Mouse (Mus musculus) heart, embryonic 10.5 days (tissue): Measurements from ENCODE around the gene Gale. TPM values are rescaled to one million over a fixed set of nuclear protein-coding genes. Genes with fewer than 3 reads are reported as not detected.
"Not testable (repeated sequence)": the region's sequence is repeated elsewhere in the genome, so short reads cannot be mapped to it uniquely, and the experiment has no call there.

Source experiments
- DNase-seq: peaks from one replicate; pipeline ENCODE4 v3.0.0-alpha.2; 2017; ENCODE audit warnings: low spot score
- H3K27ac ChIP-seq: fragments of 300-500 bp; sonication (generic); 2 replicates; pipeline ENCODE4 v1.5.1; 2016; ENCODE audit warnings: mild to moderate bottlenecking
- H3K27me3 ChIP-seq: fragments of 300-500 bp; sonication (generic); 2 replicates; pipeline ENCODE4 v1.6.1; 2016; ENCODE audit warnings: mild to moderate bottlenecking; ENCODE audit not compliant: poor library complexity, insufficient read depth, severe bottlenecking
- H3K36me3 ChIP-seq: fragments of 300-500 bp; sonication (generic); 2 replicates; pipeline ENCODE4 v1.6.1; 2016; ENCODE audit warnings: mild to moderate bottlenecking, moderate library complexity
- H3K4me1 ChIP-seq: fragments of 300-500 bp; sonication (generic); 2 replicates; pipeline ENCODE4 v1.6.1; 2016; ENCODE audit warnings: mild to moderate bottlenecking
- H3K4me3 ChIP-seq: fragments of 300-500 bp; sonication (generic); 2 replicates; pipeline ENCODE4 v1.5.1; 2016; ENCODE audit warnings: mild to moderate bottlenecking, moderate library complexity
- H3K9me3 ChIP-seq: fragments of 300-500 bp; sonication (generic); 2 replicates; pipeline ENCODE4 v1.6.1; 2016; ENCODE audit warnings: mild to moderate bottlenecking, moderate library complexity
- WGBS: fragments of 180-500 bp; shearing (Covaris S2); methylation state at CpG from one replicate; pipeline ENCODE4 v1.1.7; 2016; 5-methylcytosine and 5-hydroxymethylcytosine counted together
- polyA plus RNA-seq: library from polyadenylated mRNA; unstranded; fragments of >200 nt; fragmentation: Nextera tagmentation; extraction: Ambion mirVana; gene quantifications from 2 replicates; pipeline ENCODE4 v1.2.1, GENCODE M21; 2016

The Gale gene
- polyA plus RNA-seq, 1 experiment from 2014 or later, result 46.0 TPM

DNA sequence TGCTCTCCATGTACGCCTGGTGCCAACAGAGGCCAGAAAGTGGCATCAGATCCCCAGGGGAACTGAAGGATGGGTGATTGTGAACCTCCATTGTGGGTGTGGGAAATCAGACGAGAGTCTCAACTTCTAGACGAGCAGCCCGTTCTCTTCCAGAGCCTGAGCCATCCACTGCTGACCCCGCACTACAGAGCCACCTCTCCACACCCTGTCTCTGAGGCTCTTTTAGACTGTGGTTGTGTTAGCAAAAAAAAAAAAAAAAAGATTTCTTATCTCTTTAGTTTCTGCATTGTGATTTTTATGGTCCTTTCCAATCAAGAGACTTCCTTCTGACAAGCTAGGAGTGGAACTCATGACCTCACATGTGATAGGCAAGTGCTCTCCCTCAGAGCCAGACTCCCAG is 34.1 kb upstream of the Gale start:
- WGBS, result 75% methylated on average over 5 of the region's 5 CpGs
- Histone ChIP-seq H3K9me3 (no peaks in the 10 kb centered on the region), H3K27ac (no peak overlapping the region), H3K27me3 (no peaks in the 10 kb centered on the region), H3K4me1 (peaks cover 9% of the 10 kb centered on the region), H3K4me3 (no peak overlapping the region), H3K36me3 (peaks cover 39% of the 10 kb centered on the region)
- no peak for DNase-seq

DNA sequence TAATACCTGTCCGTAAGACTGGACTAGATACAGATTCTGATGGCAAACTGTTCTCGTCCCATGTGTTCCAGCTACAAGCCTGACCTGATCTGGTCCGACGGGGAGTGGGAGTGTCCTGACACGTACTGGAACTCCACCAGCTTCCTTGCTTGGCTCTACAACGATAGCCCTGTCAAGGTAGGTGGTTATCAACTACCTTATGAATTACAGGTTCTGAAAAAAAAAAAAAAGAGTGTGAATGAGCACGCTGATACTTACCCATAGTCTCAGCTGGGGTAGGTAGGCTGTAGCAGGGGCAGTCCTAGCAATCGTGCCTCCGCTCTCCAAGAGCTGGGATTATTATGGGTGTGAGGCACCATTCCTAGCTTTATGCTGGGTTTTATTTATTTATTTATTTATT is 33.7 kb upstream of the Gale start:
- Histone ChIP-seq H3K36me3 (peaks cover 36% of the 10 kb centered on the region), H3K4me3 (no peak overlapping the region), H3K27me3 (no peaks in the 10 kb centered on the region), H3K9me3 (no peaks in the 10 kb centered on the region), H3K27ac (no peak overlapping the region), H3K4me1 (peaks cover 9% of the 10 kb centered on the region)
- DNase-seq, result no peak
- 85% methylated on average over 9 of the region's 9 CpGs for WGBS

DNA sequence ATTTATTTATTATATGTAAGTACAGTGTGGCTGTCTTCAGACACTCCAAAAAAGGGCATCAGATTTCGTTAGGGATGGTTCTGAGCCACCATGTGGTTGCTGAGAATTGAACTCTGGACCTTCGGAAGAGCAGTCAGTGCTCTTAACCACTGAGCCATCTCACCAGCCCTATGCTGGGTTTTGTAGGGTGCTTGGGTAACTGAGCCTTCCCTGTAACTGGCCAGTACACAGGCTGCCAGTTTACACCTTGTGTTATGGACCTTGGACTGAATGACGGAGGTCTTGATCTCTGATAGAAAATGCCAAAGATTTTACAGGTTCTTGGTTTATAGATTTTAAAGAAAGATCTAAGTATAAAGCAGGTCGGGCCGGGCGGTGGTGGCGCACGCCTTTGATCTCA is 33.3 kb upstream of the Gale start:
- Histone ChIP-seq H3K4me3 (no peak overlapping the region), H3K9me3 (no peaks in the 10 kb centered on the region), H3K4me1 (peaks cover 12% of the 10 kb centered on the region), H3K27me3 (no peaks in the 10 kb centered on the region), H3K27ac (no peak overlapping the region), H3K36me3 (peaks cover 36% of the 10 kb centered on the region)
- DNase-seq, result no peak
- WGBS, result 92% methylated on average over 8 of the region's 8 CpGs

DNA sequence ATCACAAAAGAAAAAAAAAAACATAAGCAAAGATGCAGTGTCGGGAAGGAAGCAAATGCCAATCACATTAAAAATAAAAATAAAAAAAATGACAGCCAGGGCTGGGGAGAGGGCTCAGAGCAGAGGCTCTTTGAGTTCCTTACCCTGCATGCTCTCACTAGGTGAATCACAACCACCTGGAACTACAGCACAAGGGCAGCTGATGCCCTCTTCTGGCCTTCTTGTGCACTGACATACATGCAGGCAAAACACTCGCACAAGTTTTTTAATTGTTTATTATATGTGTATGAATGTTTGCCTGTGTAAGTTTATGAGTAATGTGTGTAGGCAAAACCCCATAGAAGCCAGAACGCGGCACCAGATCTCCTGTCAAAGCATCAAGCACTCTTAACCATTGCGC is 31.7 kb upstream of the Gale start:
- no peaks in the 10 kb centered on the region for H3K9me3 ChIP-seq
- H3K36me3 ChIP-seq, result peaks cover 26% of the 10 kb centered on the region; the same call in 1 of the 2 replicates
- no peaks in the 10 kb centered on the region for H3K27me3 ChIP-seq
- no peak overlapping the region for H3K27ac ChIP-seq
- H3K4me1 ChIP-seq, result peaks cover 9% of the 10 kb centered on the region; the same call in 1 of the 2 replicates
- no peak overlapping the region for H3K4me3 ChIP-seq
- DNase-seq, result no peak
- 57% methylated on average over 5 of the region's 5 CpGs for WGBS

DNA sequence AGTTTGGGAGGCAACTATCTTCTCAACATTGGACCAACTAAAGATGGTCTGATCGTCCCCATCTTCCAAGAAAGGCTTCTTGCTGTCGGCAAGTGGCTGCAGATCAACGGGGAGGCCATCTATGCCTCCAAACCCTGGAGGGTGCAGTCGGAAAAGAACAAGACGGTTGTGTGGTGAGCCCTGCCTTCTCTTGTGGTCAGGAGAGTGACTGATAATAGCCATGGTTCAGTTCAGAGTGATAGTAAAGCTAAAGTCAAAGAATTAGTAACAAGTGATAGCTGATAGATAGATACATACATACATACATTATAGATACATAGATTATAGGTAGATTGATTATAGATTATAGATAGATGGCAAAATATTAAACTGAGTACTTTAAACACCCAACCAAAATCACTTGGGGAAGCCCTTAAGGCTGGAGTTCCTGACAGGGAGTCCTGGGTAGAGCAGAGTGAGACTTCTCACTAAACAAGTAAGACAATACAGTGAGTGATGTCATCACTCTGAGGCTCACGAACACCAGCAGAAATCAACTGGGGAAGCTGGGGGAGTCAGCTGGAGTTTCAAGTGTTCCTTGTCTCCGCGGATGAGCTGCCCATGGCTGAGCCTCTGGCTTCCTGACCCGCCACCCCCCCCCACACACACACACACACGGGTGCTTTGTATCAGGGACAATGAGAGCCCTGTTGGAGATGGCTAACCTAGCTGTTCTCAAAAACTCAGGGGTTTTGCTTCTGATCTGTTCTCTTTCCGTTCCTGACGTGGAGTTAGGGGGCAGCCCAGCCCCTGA is 28.6 kb upstream of the Gale start:
- Histone ChIP-seq H3K36me3 (peaks cover 30% of the 10 kb centered on the region), H3K27ac (peak overlapping the region; percentile 47; the same call in 1 of the 2 replicates), H3K4me1 (peaks cover 16% of the 10 kb centered on the region; the same call in 1 of the 2 replicates), H3K27me3 (no peaks in the 10 kb centered on the region), H3K9me3 (no peaks in the 10 kb centered on the region), H3K4me3 (no peak overlapping the region)
- no peak for DNase-seq
- WGBS, result 50% methylated on average over 12 of the region's 12 CpGs

DNA sequence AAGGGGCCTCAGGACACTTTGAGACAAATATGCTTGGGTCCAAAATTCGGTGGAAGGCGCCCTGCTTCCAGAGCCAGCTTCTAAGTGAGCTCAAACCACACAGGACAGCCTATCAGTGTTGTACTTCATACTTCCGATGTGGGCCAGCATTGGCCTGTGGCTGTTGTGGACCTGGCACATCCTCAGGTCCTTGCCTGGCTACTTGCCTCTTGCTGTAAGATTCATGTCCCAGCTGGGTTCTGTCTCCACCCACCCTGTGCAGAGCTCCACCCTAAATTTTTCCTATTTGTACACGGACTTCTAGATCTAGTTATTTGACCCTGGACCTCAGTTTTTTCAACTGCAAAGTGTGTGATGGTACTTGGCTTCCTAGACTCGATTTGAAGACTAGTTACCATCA is 28.0 kb upstream of the Gale start:
- Histone ChIP-seq H3K4me1 (peaks cover 16% of the 10 kb centered on the region; the same call in 1 of the 2 replicates), H3K27ac (peak overlapping the region; percentile 47; the same call in 1 of the 2 replicates), H3K9me3 (no peaks in the 10 kb centered on the region), H3K27me3 (no peaks in the 10 kb centered on the region), H3K4me3 (no peak overlapping the region), H3K36me3 (peaks cover 31% of the 10 kb centered on the region)
- DNase-seq, result no peak
- WGBS, result 65% methylated on average over 5 of the region's 5 CpGs

DNA sequence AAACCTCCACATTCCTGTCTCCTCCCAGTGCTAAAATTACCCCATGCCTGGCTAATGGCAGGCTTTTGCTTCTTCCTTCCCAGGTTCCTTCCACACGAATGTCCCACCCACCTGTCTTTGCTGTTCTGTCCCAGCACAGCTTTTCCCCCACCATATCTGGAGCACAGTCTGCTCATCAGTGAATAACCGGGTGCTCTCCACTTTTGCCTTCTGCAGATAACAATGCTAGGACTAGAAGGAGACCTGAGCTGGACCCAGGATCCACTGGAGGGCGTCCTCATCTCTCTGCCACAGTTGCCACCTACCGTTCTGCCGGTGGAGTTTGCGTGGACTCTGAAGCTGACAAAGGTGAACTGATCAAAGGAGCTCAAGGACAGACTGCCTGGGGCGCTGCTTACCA is 24.7 kb upstream of the Gale start:
- Histone ChIP-seq H3K4me3 (no peak overlapping the region), H3K9me3 (no peaks in the 10 kb centered on the region), H3K27ac (no peak overlapping the region), H3K4me1 (peaks cover 23% of the 10 kb centered on the region; the same call in 1 of the 2 replicates), H3K27me3 (no peaks in the 10 kb centered on the region), H3K36me3 (peaks cover 23% of the 10 kb centered on the region)
- no peak for DNase-seq
- WGBS, result 77% methylated on average over 7 of the region's 7 CpGs

DNA sequence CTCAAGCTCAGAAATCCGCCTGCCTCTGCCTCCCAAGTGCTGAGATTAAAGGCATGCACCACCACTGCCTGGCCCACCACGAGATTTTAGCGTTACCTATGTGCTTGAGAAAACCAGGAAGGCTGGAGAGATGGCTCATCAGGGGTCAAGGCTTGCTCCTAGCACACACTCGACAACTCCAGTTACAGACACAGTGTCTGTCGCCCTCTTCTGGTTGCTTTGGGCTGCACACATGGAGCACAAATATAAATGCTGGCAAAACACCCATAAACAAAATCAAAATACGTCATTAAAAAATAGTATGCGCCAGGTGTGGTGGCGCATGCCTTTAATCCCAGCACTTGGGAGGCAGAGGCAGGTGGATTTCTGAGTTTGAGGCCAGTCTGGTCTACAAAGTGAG is 22.5 kb upstream of the Gale start:
- WGBS, result 78% methylated on average over 8 of the region's 8 CpGs
- DNase-seq, H3K9me3 ChIP-seq: not testable (repeated sequence)

DNA sequence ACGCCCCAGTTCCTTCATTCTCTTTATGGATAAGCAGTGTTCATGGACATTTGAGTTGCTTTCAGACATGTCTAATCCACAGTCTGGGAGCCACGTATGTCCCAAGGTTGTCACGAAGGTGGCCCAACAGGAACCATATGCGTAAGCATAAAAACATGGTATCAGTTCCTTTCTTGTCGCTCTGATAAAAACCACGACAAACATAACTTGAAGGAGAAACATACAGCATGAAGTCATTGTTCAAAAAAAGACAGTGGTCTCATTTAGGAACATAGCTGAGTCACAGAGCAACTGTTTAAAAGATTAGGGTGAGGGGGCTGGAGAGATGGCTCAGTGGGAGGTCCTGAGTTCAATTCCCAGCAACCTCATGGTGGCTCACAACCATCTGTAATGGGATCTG is 21.3 kb upstream of the Gale start:
- Histone ChIP-seq H3K27ac (no peak overlapping the region), H3K27me3 (no peaks in the 10 kb centered on the region), H3K4me1 (peaks cover 21% of the 10 kb centered on the region), H3K36me3 (peaks cover 19% of the 10 kb centered on the region), H3K9me3 (no peaks in the 10 kb centered on the region), H3K4me3 (no peak overlapping the region)
- DNase-seq, result no peak
- 64% methylated on average over 6 of the region's 6 CpGs for WGBS

More for the DNA sequence above, 22.5 kb upstream of the Gale start:
- H3K4me3 ChIP-seq, H3K27me3 ChIP-seq, H3K27ac ChIP-seq: not testable (repeated sequence)
- H3K4me1 ChIP-seq, result peaks cover 20% of the 10 kb centered on the region
- H3K36me3 ChIP-seq, result peaks cover 19% of the 10 kb centered on the region

DNA sequence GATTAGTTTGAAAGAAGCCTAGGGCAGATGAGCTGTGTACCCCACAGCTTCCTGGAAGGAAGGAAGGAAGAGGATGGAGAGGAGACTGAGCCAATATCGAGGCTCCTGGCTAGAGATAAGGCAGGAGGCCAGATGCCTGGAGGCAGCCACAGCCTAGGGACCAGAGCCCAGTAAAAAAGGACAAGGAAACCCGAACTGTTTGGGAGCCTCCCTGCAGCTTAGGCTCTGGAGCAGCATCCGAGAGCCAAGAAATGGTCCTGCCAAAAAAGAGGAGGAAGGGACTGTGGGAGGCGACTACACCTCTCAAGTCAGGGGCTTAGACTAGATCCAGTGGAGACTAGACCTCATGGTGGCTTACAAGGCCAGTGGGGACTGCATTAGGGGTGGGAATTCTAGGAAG is 20.1 kb upstream of the Gale start:
- no peaks in the 10 kb centered on the region for H3K9me3 ChIP-seq
- H3K27ac ChIP-seq, result peak overlapping the region; percentile 3; the same call in 1 of the 2 replicates
- H3K4me3 ChIP-seq, result no peak overlapping the region
- no peaks in the 10 kb centered on the region for H3K27me3 ChIP-seq
- DNase-seq, result no peak
- WGBS, result 42% methylated on average over 4 of the region's 4 CpGs
- peaks cover 25% of the 10 kb centered on the region for H3K4me1 ChIP-seq
- peaks cover 19% of the 10 kb centered on the region for H3K36me3 ChIP-seq

DNA sequence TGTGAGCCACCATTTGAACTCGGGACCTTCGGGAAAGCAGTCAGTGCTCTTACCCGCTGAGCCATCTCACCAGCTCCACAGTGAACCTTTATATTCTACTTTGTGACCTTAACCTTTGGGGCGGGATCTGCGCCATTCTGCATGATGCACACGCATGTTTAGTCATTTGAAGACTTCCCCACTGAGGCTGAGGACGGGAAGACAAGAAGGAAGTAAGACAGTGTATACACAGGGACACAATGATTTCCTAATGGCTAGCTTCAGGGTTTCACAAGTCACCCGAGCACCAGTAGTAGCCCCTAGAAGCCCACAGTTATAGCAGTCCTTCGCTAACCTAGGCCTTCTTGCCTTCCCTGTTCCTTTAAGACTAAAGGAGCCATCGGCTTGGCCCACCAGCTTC is 17.8 kb upstream of the Gale start:
- H3K4me1 ChIP-seq, result peaks cover 31% of the 10 kb centered on the region
- WGBS, result 73% methylated on average over 10 of the region's 10 CpGs
- DNase-seq, result no peak
- H3K36me3 ChIP-seq, result peaks cover 9% of the 10 kb centered on the region
- H3K27me3 ChIP-seq, result no peaks in the 10 kb centered on the region
- H3K27ac ChIP-seq, result peak overlapping the region; percentile 75
- peak overlapping the region; percentile 85 for H3K4me3 ChIP-seq
- no peaks in the 10 kb centered on the region for H3K9me3 ChIP-seq

DNA sequence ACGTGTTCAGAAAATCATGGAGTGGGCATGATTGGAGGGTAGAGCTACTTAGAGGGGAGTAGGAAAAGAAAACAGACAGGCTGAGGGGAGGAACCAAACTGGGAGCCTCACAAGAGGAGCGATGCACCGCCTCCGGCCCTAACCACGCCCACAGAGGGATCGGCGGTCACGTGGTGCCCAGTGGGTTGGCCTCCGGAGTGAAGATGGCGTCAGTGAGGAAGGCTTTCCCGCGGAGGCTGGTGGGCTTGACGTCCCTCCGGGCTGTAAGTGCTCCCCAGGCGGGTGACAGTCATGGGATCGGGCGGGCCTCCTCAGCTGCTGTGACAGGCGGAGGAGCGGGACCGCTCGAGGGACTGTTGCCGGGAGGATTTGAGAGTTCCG is 17.3 kb upstream of the Gale start, which contains the start of gene Hmgcl:
TSS of gene Hmgcl (plus strand) at position 171 of the 381 bp plus-strand sequence.
- Histone ChIP-seq H3K27me3 (no peaks in the 10 kb centered on the region), H3K9me3 (peaks cover under 1% of the 10 kb centered on the region; the same call in 1 of the 2 replicates), H3K4me1 (peaks cover 31% of the 10 kb centered on the region), H3K27ac (peak within 1 kb of the TSS; percentile 75), H3K4me3 (peak within 1 kb of the TSS; percentile 85), H3K36me3 (peaks cover 9% of the 10 kb centered on the region)
- DNase-seq, result peak; percentile 97
- 0% methylated on average over 16 of the region's 23 CpGs for WGBS

DNA sequence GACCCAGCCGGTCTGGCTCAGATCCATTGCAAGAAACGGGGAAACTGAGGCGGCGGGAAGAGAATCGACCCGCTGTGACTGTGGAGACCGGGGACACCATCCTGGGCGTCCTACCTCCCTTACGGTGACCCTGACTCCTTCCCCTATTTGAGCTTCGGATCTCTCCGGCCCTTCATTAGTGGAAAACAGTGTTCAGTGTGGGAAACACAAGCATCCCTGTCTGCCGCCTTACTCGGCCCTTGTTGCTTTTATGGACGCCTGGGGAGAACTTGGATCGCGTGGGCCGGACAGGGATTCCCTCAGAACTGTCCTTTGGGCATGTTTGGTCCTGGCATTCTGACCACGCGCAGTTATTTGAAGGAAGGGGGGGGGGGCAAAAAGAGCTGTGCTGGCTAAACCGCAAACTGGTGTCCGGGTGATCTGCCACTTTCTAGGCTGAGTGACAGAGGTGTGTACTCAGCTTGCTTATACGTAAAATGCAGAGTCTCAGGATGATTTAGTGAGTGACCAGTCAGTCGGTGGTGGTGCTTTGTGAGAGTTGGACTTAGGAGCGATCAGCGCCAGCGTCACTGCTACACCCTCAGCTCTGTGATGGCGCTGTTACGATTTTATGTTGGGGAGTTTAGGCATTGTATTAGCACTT is 16.7 kb upstream of the Gale start:
- Histone ChIP-seq H3K27ac (peak overlapping the region; percentile 75), H3K27me3 (no peaks in the 10 kb centered on the region), H3K9me3 (peaks cover 5% of the 10 kb centered on the region; the same call in 1 of the 2 replicates), H3K4me3 (peak overlapping the region; percentile 85), H3K36me3 (peaks cover 14% of the 10 kb centered on the region), H3K4me1 (peaks cover 31% of the 10 kb centered on the region)
- DNase-seq, result no peak
- 2% methylated on average over 28 of the region's 28 CpGs for WGBS
